Mouse (Mus musculus) CH12.LX (cell line): ENCODE measurements around the gene Dnajb4. TPM values are rescaled to one million over a fixed set of nuclear protein-coding genes. Genes with fewer than 3 reads are reported as not detected.

Experiments
- DNase-seq: peaks from one replicate; pipeline ENCODE4 v3.0.0-alpha.2; 2013; ENCODE audit errors: extremely low read depth
- H3K27ac ChIP-seq: 2 replicates; pipeline ENCODE4 v1.5.1; 2012; ENCODE audit warnings: low read depth, mild to moderate bottlenecking, control low read depth, moderate library complexity; ENCODE audit not compliant: insufficient read depth
- H3K27me3 ChIP-seq: replicated peaks from 2 replicates; pipeline ENCODE3; 2012; ENCODE audit warnings: inconsistent platforms
- H3K36me3 ChIP-seq, 2 experiments: replicated peaks in 1 of 2; 2 replicates each; pipeline versions ENCODE3 to v1.6.1; 2012; ENCODE audit warnings: inconsistent platforms in 1 of 2, low read length in 1 of 2, mild to moderate bottlenecking in 1 of 2, mixed read lengths in 1 of 2, moderate library complexity in 1 of 2; ENCODE audit not compliant: control insufficient read depth in 1 of 2, insufficient read depth in 1 of 2
- H3K4me1 ChIP-seq, 2 experiments: 2 replicates each; pipeline ENCODE4 v1.6.1; 2012; ENCODE audit warnings: inconsistent platforms in 1 of 2, moderate library complexity in 1 of 2; ENCODE audit not compliant: insufficient read depth in 2 of 2, control insufficient read depth in 1 of 2
- H3K4me2 ChIP-seq: 2 replicates; pipeline ENCODE4 v1.6.1; 2012; ENCODE audit warnings: low read depth, mild to moderate bottlenecking, control low read depth; ENCODE audit not compliant: poor library complexity, insufficient read depth, severe bottlenecking
- H3K4me3 ChIP-seq, 3 experiments: fragments of 150-350 bp in 1 of 3; sonication (generic) in 1 of 3; replicated peaks in 1 of 3; 2 replicates each; pipeline versions ENCODE3 to v1.5.1; 2011 to 2012; ENCODE audit warnings: low read depth in 2 of 3, low read length in 2 of 3, mild to moderate bottlenecking in 2 of 3, moderate library complexity in 2 of 3, control low read depth in 1 of 3, improper control_type of control experiment in 1 of 3, inconsistent platforms in 1 of 3, mixed read lengths in 1 of 3; ENCODE audit not compliant: poor library complexity in 1 of 3
- H3K79me2 ChIP-seq: replicated peaks from 2 replicates; pipeline ENCODE4 v1.6.1; 2012; ENCODE audit warnings: mild to moderate bottlenecking, moderate library complexity; ENCODE audit not compliant: control insufficient read depth, poor library complexity, insufficient read depth, severe bottlenecking; ENCODE audit errors: extremely low read depth
- H3K9ac ChIP-seq: 2 replicates; pipeline ENCODE4 v1.6.1; 2012; ENCODE audit warnings: low read depth, mild to moderate bottlenecking, control low read depth, moderate library complexity; ENCODE audit not compliant: insufficient read depth
- H3K9me3 ChIP-seq: replicated peaks from 2 replicates; pipeline ENCODE3; 2012; ENCODE audit warnings: low read length, inconsistent platforms, mixed read lengths
- CTCF ChIP-seq, 2 experiments: IDR thresholded peaks in 1 of 2; conservative IDR thresholded peaks in 1 of 2; 2 replicates each; pipeline ENCODE4 v1.5.1; 2011 to 2012; ENCODE audit warnings: low read depth in 2 of 2, low read length in 2 of 2, improper control_type of control experiment in 1 of 2, inconsistent platforms in 1 of 2, mild to moderate bottlenecking in 1 of 2, moderate library complexity in 1 of 2
- IRF4 ChIP-seq: IDR thresholded peaks from 2 replicates; pipeline ENCODE4 v1.6.1; 2014; ENCODE audit warnings: low read depth, mild to moderate bottlenecking, inconsistent platforms, low read length, improper control_type of control experiment
- JUN ChIP-seq: IDR thresholded peaks from 2 replicates; pipeline ENCODE4 v1.6.1; 2011; ENCODE audit warnings: low read depth, mild to moderate bottlenecking, low read length, improper control_type of control experiment, moderate library complexity; ENCODE audit not compliant: insufficient read depth
- MAX ChIP-seq: IDR thresholded peaks from 2 replicates; pipeline ENCODE4 v1.6.1; 2011; ENCODE audit warnings: low read length, improper control_type of control experiment
- MEF2A ChIP-seq: IDR thresholded peaks from 2 replicates; pipeline ENCODE4 v1.6.1; 2014; ENCODE audit warnings: low read depth, mild to moderate bottlenecking, inconsistent platforms, low read length, improper control_type of control experiment, borderline replicate concordance
- MYC ChIP-seq: IDR thresholded peaks from 2 replicates; pipeline ENCODE4 v1.6.1; 2011; ENCODE audit warnings: low read depth, mild to moderate bottlenecking, improper control_type of control experiment, low read length
- PAX5 ChIP-seq: IDR thresholded peaks from 2 replicates; pipeline ENCODE4 v1.6.1; 2012; ENCODE audit warnings: low read length, inconsistent platforms, mixed read lengths
- POLR2A ChIP-seq: IDR thresholded peaks from 2 replicates; pipeline ENCODE4 v1.6.1; 2011; ENCODE audit warnings: low read depth, mild to moderate bottlenecking, improper control_type of control experiment, low read length
- UBTF ChIP-seq: IDR thresholded peaks from 2 replicates; pipeline ENCODE4 v1.6.1; 2012; ENCODE audit warnings: low read depth, mild to moderate bottlenecking, inconsistent platforms, low read length, improper control_type of control experiment, moderate library complexity
- dilution Hi-C: fragments of 300-500 bp; cut with MboI; formaldehyde crosslinking; loops from 2 replicates; pipeline ENCODE4 v1.14.3; 2020; ENCODE audit warnings: low sequenced_read_pairs; ENCODE audit not compliant: extremely low pct_unique_long_range_greater_than_20kb, extremely low pct_ligation_motif_present
- in situ Hi-C: fragments of 300-500 bp; cut with MboI; formaldehyde crosslinking; loops from 3 replicates; pipeline ENCODE4 v1.14.3; 2019; ENCODE audit warnings: low sequenced_read_pairs, low pct_ligation_motif_present, low pct_unique_long_range_greater_than_20kb, mixed read lengths
- polyA plus RNA-seq: library from polyadenylated mRNA; unstranded; fragments of >175 nt; gene quantifications from 2 replicates; pipeline ENCODE4 v1.2.1, GENCODE M21; 2012; ENCODE audit warnings: low read depth; ENCODE audit not compliant: insufficient read length
- total RNA-seq, 2 experiments: library from RNA; depleted of rRNA; stranded (reverse); fragments of 300-350 nt in 1 of 2; fragments of >200 nt in 1 of 2; gene quantifications; 2 replicates each; pipeline ENCODE4 v1.2.3; 2012 to 2014

The Dnajb4 gene
- total and polyA plus RNA-seq, 3 experiments, result 11.7 to 26.4 (median 17.7) TPM

DNA sequence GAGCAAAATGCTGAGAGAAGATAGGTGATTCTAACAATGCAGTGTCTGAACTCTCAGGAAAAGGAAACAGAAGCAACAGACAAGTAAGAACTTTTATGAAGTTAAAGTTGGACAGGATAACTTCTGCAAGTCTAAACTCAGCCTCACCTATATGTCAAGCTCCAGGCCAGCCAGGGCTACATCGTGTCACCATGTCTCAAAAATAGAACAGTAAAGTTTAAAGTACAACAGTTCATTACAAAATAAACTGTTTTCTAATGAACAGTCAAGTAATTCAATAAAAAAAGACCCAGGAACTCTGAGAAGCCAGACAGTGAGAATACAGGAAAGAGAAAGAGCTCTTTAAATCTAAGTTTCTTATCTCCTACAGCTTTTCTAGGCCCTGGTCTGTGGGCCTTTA lies 40.4 kb upstream of the Dnajb4 start:
- H3K79me2 ChIP-seq, result no peaks in the 10 kb centered on the region
- H3K9ac ChIP-seq, result no peak overlapping the region
- in situ Hi-C loops (loop anchor here (25.0 kb wide), 1 partner anchor 487 kb away; no protein-coding TSS in a partner anchor), dilution Hi-C loops (no loop called here)
- no peak overlapping the region for H3K4me3 ChIP-seq
- TF ChIP-seq PAX5, result no peak
- no peak overlapping the region for H3K4me2 ChIP-seq
- no peak overlapping the region for H3K27ac ChIP-seq
- H3K4me1 ChIP-seq, result peaks cover 0 to 5% of the 10 kb centered on the region in 2 experiments; a peak in 1 of 4 replicates
- no peaks in the 10 kb centered on the region for H3K9me3 ChIP-seq
- no peaks in the 10 kb centered on the region for H3K27me3 ChIP-seq
- no peak for DNase-seq
- peaks cover 2 to 9% of the 10 kb centered on the region in 2 experiments for H3K36me3 ChIP-seq

DNA sequence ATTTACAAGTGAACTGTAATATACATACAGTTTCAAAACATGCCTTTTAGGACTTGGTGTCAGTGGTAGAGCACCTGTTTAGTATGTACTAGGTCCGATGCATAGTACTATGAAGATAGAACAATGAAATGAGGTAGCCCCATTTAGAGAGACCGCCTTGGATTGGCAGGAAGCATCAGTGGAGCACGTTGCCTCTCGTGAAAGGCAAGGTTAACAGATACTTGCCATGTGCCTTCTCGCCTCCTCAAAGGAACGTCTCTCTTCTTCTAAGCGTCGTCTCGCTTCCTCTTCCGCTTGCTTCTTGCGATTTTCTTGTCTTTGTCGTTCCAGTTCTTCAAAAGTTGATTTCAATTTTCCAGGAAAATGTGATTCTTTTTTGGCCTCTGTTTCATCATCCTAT lies 37.6 kb upstream of the Dnajb4 start:
- in situ Hi-C loops, result no loop called here
- H3K9me3 ChIP-seq, result no peaks in the 10 kb centered on the region
- dilution Hi-C loops, result no loop called here
- no peak for DNase-seq
- no peak overlapping the region for H3K4me2 ChIP-seq
- H3K36me3 ChIP-seq, result peaks cover 2 to 19% of the 10 kb centered on the region in 2 experiments
- TF ChIP-seq MYC, result peak; percentile 70
- TF ChIP-seq MEF2A, result no peak
- TF ChIP-seq IRF4, result no peak
- peak; percentile 65; the same call in 1 of the 2 replicates for TF ChIP-seq MAX
- no peak for TF ChIP-seq JUN
- peaks cover 0 to 5% of the 10 kb centered on the region in 2 experiments; a peak in 1 of 4 replicates for H3K4me1 ChIP-seq
- H3K9ac ChIP-seq, result no peak overlapping the region
- H3K27me3 ChIP-seq, result no peaks in the 10 kb centered on the region
- no peaks in the 10 kb centered on the region for H3K79me2 ChIP-seq
- no peak overlapping the region for H3K4me3 ChIP-seq
- no peak overlapping the region for H3K27ac ChIP-seq

DNA sequence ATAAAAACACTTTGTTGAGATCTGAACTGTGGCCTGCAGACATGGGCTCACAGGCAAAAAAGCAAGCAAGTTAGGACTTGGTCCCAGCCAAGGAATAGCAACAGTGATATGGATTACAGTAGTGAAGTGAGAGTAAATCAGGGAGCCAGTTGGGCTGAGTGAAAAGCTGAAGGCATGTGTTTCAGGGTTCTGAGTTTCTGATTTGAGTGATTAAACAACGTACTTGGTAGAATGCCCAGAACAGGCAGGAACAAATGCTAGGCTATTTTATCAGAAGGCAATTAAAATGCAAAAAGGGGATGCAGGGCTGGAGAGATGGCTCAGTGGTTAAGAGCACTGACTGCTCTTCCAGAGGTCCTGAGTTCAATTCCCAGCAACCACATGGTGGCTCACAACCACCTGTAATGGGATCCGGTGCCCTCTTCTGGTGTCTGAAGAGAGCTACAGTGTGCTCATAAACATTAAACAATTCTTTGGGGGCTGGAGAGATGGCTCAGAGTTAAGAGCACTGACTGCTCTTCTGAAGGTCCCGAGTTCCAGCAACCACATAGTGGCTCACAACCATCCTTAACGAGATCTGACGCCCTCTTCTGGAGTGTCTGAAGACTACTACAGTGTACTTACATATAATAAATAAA lies 35.3 kb upstream of the Dnajb4 start:
- H3K4me1 ChIP-seq, result peaks cover 0 to 5% of the 10 kb centered on the region in 2 experiments; a peak in 1 of 4 replicates
- in situ Hi-C loops, result no loop called here

More for the DNA sequence above, 35.3 kb upstream of the Dnajb4 start:
- no peak for DNase-seq
- Histone ChIP-seq H3K9ac (no peak overlapping the region), H3K4me3 (no peak overlapping the region), H3K4me2 (no peak overlapping the region), H3K79me2 (no peaks in the 10 kb centered on the region)
- dilution Hi-C loops, result no loop called here
- TF ChIP-seq IRF4 (no peak), UBTF (no peak), CTCF (conservative IDR thresholded peaks at IDR 0.05 in 1 of 2, IDR thresholded peaks at IDR 0.05 in 1 of 2; ENCODE audit: low read depth in 2 of 2, low read length in 2 of 2) (peak in 1 of 2 experiments; percentile 41; a peak in 2 of 4 replicates), POLR2A (peak; percentile 34; the same call in 1 of the 2 replicates)
- TF ChIP-seq, all 38 proteins: peak for 2
- H3K27me3 ChIP-seq, result no peaks in the 10 kb centered on the region
- H3K9me3 ChIP-seq, result no peaks in the 10 kb centered on the region
- no peak overlapping the region for H3K27ac ChIP-seq
- H3K36me3 ChIP-seq, result peaks cover 5 to 37% of the 10 kb centered on the region in 2 experiments
